Mouse (Mus musculus) lung, embryonic 14.5 days (tissue): ENCODE data around the gene Rabl2. TPM values are rescaled to one million over a fixed set of nuclear protein-coding genes. Genes with fewer than 3 reads are reported as not detected.

Experiments
- ATAC-seq: fragments of 200-750 bp; cut with Nextera tagmentation; 2 replicates; pipeline ENCODE4 v1.8.0; 2017; ENCODE audit warnings: mild to moderate bottlenecking, moderate TSS enrichment, moderate library complexity; ENCODE audit not compliant: insufficient read depth
- DNase-seq: peaks from one replicate; pipeline ENCODE4 v3.0.0-alpha.2; 2015
- H3K27ac ChIP-seq: fragments of 300-500 bp; sonication (generic); 2 replicates; pipeline ENCODE4 v1.5.1; 2014; ENCODE audit warnings: low read depth, mild to moderate bottlenecking, moderate library complexity
- H3K27me3 ChIP-seq: fragments of 300-500 bp; sonication (generic); 2 replicates; pipeline ENCODE4 v1.6.1; 2014; ENCODE audit warnings: low read length, control low read depth; ENCODE audit not compliant: insufficient read depth
- H3K36me3 ChIP-seq: fragments of 300-500 bp; sonication (generic); 2 replicates; pipeline ENCODE4 v1.6.1; 2014; ENCODE audit warnings: control low read depth; ENCODE audit not compliant: insufficient read depth
- H3K4me1 ChIP-seq: fragments of 300-500 bp; sonication (generic); 2 replicates; pipeline ENCODE4 v1.6.1; 2014; ENCODE audit warnings: antibody characterized with exemption, control low read depth; ENCODE audit not compliant: insufficient read depth
- H3K4me2 ChIP-seq: fragments of 300-500 bp; sonication (generic); 2 replicates; pipeline ENCODE4 v1.6.1; 2014; ENCODE audit warnings: mild to moderate bottlenecking
- H3K4me3 ChIP-seq: fragments of 300-500 bp; sonication (generic); 2 replicates; pipeline ENCODE4 v1.5.1; 2014; ENCODE audit warnings: low read depth, low read length
- H3K9ac ChIP-seq: fragments of 300-500 bp; sonication (generic); 2 replicates; pipeline ENCODE4 v1.6.1; 2014
- H3K9me3 ChIP-seq: fragments of 300-500 bp; sonication (generic); 2 replicates; pipeline ENCODE4 v1.6.1; 2016; ENCODE audit warnings: low read depth, low read length, control low read depth
- CTCF ChIP-seq: IDR thresholded peaks from 2 replicates; pipeline ENCODE4 v1.5.1; 2016; ENCODE audit warnings: antibody characterized with exemption, low read depth
- WGBS: fragments of 180-500 bp; shearing (Covaris S2); extraction: QIAGEN DNeasy Blood & Tissue Kit; methylation state at CpG from one replicate; pipeline ENCODE4 v1.1.7; 2014; 5-methylcytosine and 5-hydroxymethylcytosine counted together
- polyA plus RNA-seq: library from polyadenylated mRNA; unstranded; fragments of >200 nt; fragmentation: Nextera tagmentation; extraction: Ambion mirVana; gene quantifications from 2 replicates; pipeline ENCODE4 v1.2.1, GENCODE M21; 2014

The Rabl2 gene
- 53.8 and 55.3 TPM in 2 replicates for polyA plus RNA-seq

- no peak within 1 kb of the TSS for H3K27ac ChIP-seq
- H3K27me3 ChIP-seq: no peaks in the 10 kb centered on the region
- peak; percentile 96 for DNase-seq
- H3K4me1 ChIP-seq: 0 out of 2 replicates have a peak, but pooled peaks cover 5% of the 10 kb centered on the region
- peak; percentile 99 for ATAC-seq
- WGBS: under 1% methylated on average over 35 of the region's 35 CpGs
- peak within 1 kb of the TSS; percentile 68 for H3K4me3 ChIP-seq
- no peaks in the 10 kb centered on the region for H3K36me3 ChIP-seq
- peak; percentile 28; the same call in 1 of the 2 replicates for TF ChIP-seq CTCF
- H3K4me2 ChIP-seq: peak within 1 kb of the TSS; percentile 81
- H3K9ac ChIP-seq: peak within 1 kb of the TSS; percentile 65
- no peaks in the 10 kb centered on the region for H3K9me3 ChIP-seq
Measured at GRCm38 (mm10) chr15:89591723-89592455, at the start of gene Rabl2. Gene Rabl2 (minus strand): TSS chr15:89591923.

GRCm38 (mm10) chr15:89623626-89623959, 31.9 kb upstream of the Rabl2 start:
- no peaks in the 10 kb centered on the region for H3K27me3 ChIP-seq
- no peak overlapping the region for H3K4me3 ChIP-seq
- no peak overlapping the region for H3K4me2 ChIP-seq
- peak; percentile 75 for ATAC-seq
- TF ChIP-seq CTCF: peak; percentile 97
- H3K36me3 ChIP-seq: no peaks in the 10 kb centered on the region
- no peak overlapping the region for H3K27ac ChIP-seq
- DNase-seq: peak; percentile 93
- no peaks in the 10 kb centered on the region for H3K9me3 ChIP-seq
- no peaks in the 10 kb centered on the region for H3K4me1 ChIP-seq
- 7% methylated on average over 6 of the region's 6 CpGs for WGBS
- no peak overlapping the region for H3K9ac ChIP-seq

GRCm38 (mm10) chr15:89622959-89623625, 31.4 kb upstream of the Rabl2 start:
- no peak overlapping the region for H3K9ac ChIP-seq
- H3K27ac ChIP-seq: no peak overlapping the region
- H3K4me3 ChIP-seq: no peak overlapping the region
- TF ChIP-seq CTCF: no peak
- no peak for DNase-seq
- H3K27me3 ChIP-seq: no peaks in the 10 kb centered on the region
- H3K36me3 ChIP-seq: no peaks in the 10 kb centered on the region
- no peak overlapping the region for H3K4me2 ChIP-seq
- no peaks in the 10 kb centered on the region for H3K9me3 ChIP-seq
- peak; percentile 35; the same call in 1 of the 2 replicates for ATAC-seq
- WGBS: 50% methylated on average over 5 of the region's 5 CpGs
- H3K4me1 ChIP-seq: no peaks in the 10 kb centered on the region

GRCm38 (mm10) chr15:89622312-89622958, 30.7 kb upstream of the Rabl2 start:
- peak; percentile 69 for DNase-seq
- no peak overlapping the region for H3K4me3 ChIP-seq

GRCm38 (mm10) chr15:89607888-89608287, 16.2 kb upstream of the Rabl2 start:
- H3K36me3 ChIP-seq: no peaks in the 10 kb centered on the region
- no peak for ATAC-seq

More at GRCm38 (mm10) chr15:89622312-89622958, 30.7 kb upstream of the Rabl2 start:
- Histone ChIP-seq H3K9me3 (no peaks in the 10 kb centered on the region), H3K36me3 (no peaks in the 10 kb centered on the region), H3K27ac (no peak overlapping the region), H3K27me3 (no peaks in the 10 kb centered on the region), H3K4me2 (no peak overlapping the region), H3K4me1 (no peaks in the 10 kb centered on the region), H3K9ac (no peak overlapping the region)
- peak; percentile 85 for TF ChIP-seq CTCF
- WGBS: 75% methylated on average over 12 of the region's 12 CpGs
- ATAC-seq: peak; percentile 38; the same call in 1 of the 2 replicates

GRCm38 (mm10) chr15:89607480-89607879, 15.8 kb upstream of the Rabl2 start:
- WGBS: 69% methylated on average over 8 of the region's 8 CpGs
- Histone ChIP-seq H3K36me3 (no peaks in the 10 kb centered on the region), H3K9me3 (no peaks in the 10 kb centered on the region), H3K27me3 (no peaks in the 10 kb centered on the region), H3K9ac (no peak overlapping the region), H3K4me1 (no peaks in the 10 kb centered on the region), H3K4me3 (no peak overlapping the region), H3K4me2 (no peak overlapping the region), H3K27ac (no peak overlapping the region)
- no peak for DNase-seq
- TF ChIP-seq CTCF: no peak
- no peak for ATAC-seq

More at GRCm38 (mm10) chr15:89607888-89608287, 16.2 kb upstream of the Rabl2 start:
- no peak for DNase-seq
- TF ChIP-seq CTCF: no peak
- Histone ChIP-seq H3K27me3 (no peaks in the 10 kb centered on the region), H3K4me1 (no peaks in the 10 kb centered on the region), H3K27ac (no peak overlapping the region), H3K4me3 (no peak overlapping the region), H3K4me2 (no peak overlapping the region), H3K9ac (no peak overlapping the region), H3K9me3 (no peaks in the 10 kb centered on the region)
- 82% methylated on average over 9 of the region's 9 CpGs for WGBS
